ENCODE assay signal across 8 mouse cellular contexts in genomic region chr6:31564901-31565391, GRCm38 (mm10). TPM values are rescaled to one million over a fixed set of nuclear protein-coding genes. Genes with fewer than 3 reads are reported as not detected.
DNase-seq lines count a peak whose midpoint lies in the region; ATAC-seq and TF ChIP-seq lines count a peak whose summit lies in the region.

No protein-coding gene starts in this region.

- DNase-seq in kidney, adult 2 months: peak; percentile 43
- no peak for DNase-seq in kidney, postnatal 25 days
- no peak for DNase-seq in T-cell, adult 2 months (ENCODE audit: low spot score)
- DNase-seq in adrenal gland, adult (ENCODE audit: inconsistent age in 2 of 2, low spot score in 1 of 2): no peak
- no peak for DNase-seq in thymus, adult 18-20 months

- no peak overlapping the region for H3K4me3 ChIP-seq in kidney, adult 2 months (ENCODE audit: insufficient read depth, low read depth, low read length)
- peak overlapping the region; percentile 62 for H3K4me3 ChIP-seq in embryonic facial prominence, embryonic 15.5 days (replicated peaks)
- H3K4me3 ChIP-seq in intestine, postnatal 0 days (ENCODE audit: low read depth, low read length): no peak overlapping the region
- H3K4me3 ChIP-seq in midbrain, embryonic 15.5 days: peak overlapping the region; percentile 73

- ATAC-seq in embryonic facial prominence, embryonic 15.5 days (ENCODE audit: insufficient number of reproducible peaks, low FRiP score, low TSS enrichment, low read depth): no peak
- ATAC-seq in intestine, postnatal 0 days: no peak
- no peak for ATAC-seq in midbrain, embryonic 15.5 days (replicated peaks)

- H3K9ac ChIP-seq in embryonic facial prominence, embryonic 15.5 days: no peak overlapping the region
- no peak overlapping the region for H3K9ac ChIP-seq in intestine, postnatal 0 days (ENCODE audit: low read depth, low read length)
- H3K9ac ChIP-seq in midbrain, embryonic 15.5 days: peak overlapping the region; percentile 4; the same call in 1 of the 2 replicates

- no peak for TF ChIP-seq POLR2A in kidney, adult 2 months (IDR thresholded peaks at IDR 0.05; ENCODE audit: low read depth, low read length)

- H3K4me1 ChIP-seq in kidney, adult 2 months (ENCODE audit: control insufficient read depth, insufficient read depth, low read length): no peaks in the 10 kb centered on the region
- peaks cover 31% of the 10 kb centered on the region for H3K4me1 ChIP-seq in embryonic facial prominence, embryonic 15.5 days
- H3K4me1 ChIP-seq in intestine, postnatal 0 days (replicated peaks; ENCODE audit: control insufficient read depth, insufficient read depth, low read length): 0 out of 2 replicates have a peak, but pooled peaks cover 2% of the 10 kb centered on the region
- H3K4me1 ChIP-seq in midbrain, embryonic 15.5 days: peaks cover 31% of the 10 kb centered on the region

- 14% methylated on average over 17 of the region's 17 CpGs for WGBS in kidney, adult 2 months
- 3% methylated on average over 17 of the region's 17 CpGs for WGBS in embryonic facial prominence, embryonic 15.5 days
- WGBS in intestine, postnatal 0 days: 30% methylated on average over 17 of the region's 17 CpGs
- 2% methylated on average over 17 of the region's 17 CpGs for WGBS in midbrain, embryonic 15.5 days

- H3K36me3 ChIP-seq in kidney, adult 2 months (ENCODE audit: control insufficient read depth, insufficient read depth, low read length): no peaks in the 10 kb centered on the region
- H3K36me3 ChIP-seq in embryonic facial prominence, embryonic 15.5 days: no peaks in the 10 kb centered on the region
- H3K36me3 ChIP-seq in intestine, postnatal 0 days (ENCODE audit: control insufficient read depth, insufficient read depth): no peaks in the 10 kb centered on the region
- no peaks in the 10 kb centered on the region for H3K36me3 ChIP-seq in midbrain, embryonic 15.5 days (replicated peaks)

- peak overlapping the region; percentile 97 for H3K4me2 ChIP-seq in embryonic facial prominence, embryonic 15.5 days (replicated peaks)
- peak overlapping the region; percentile 85 for H3K4me2 ChIP-seq in intestine, postnatal 0 days (replicated peaks; ENCODE audit: low read depth)
- H3K4me2 ChIP-seq in midbrain, embryonic 15.5 days: peak overlapping the region; percentile 90

- H3K27ac ChIP-seq in kidney, adult 2 months (ENCODE audit: insufficient read depth, low read depth, low read length): peak overlapping the region; percentile 42
- no peak overlapping the region for H3K27ac ChIP-seq in embryonic facial prominence, embryonic 15.5 days (replicated peaks)
- no peak overlapping the region for H3K27ac ChIP-seq in intestine, postnatal 0 days (ENCODE audit: low read depth, low read length)
- no peak overlapping the region for H3K27ac ChIP-seq in midbrain, embryonic 15.5 days

- H3K9me3 ChIP-seq in embryonic facial prominence, embryonic 15.5 days (replicated peaks): no peaks in the 10 kb centered on the region
- H3K9me3 ChIP-seq in intestine, postnatal 0 days (ENCODE audit: control insufficient read depth): no peaks in the 10 kb centered on the region
- no peaks in the 10 kb centered on the region for H3K9me3 ChIP-seq in midbrain, embryonic 15.5 days

- H3K27me3 ChIP-seq in kidney, adult 2 months (replicated peaks; ENCODE audit: control insufficient read depth, insufficient read depth, low read length): peaks cover 4% of the 10 kb centered on the region; the same call in 1 of the 2 replicates
- peaks cover 68% of the 10 kb centered on the region for H3K27me3 ChIP-seq in embryonic facial prominence, embryonic 15.5 days
- H3K27me3 ChIP-seq in intestine, postnatal 0 days (replicated peaks; ENCODE audit: control insufficient read depth, insufficient read depth, low read length): no peaks in the 10 kb centered on the region; the same call in 1 of the 2 replicates
- H3K27me3 ChIP-seq in midbrain, embryonic 15.5 days (replicated peaks): no peaks in the 10 kb centered on the region

- no peak for TF ChIP-seq CTCF in kidney, adult 2 months (conservative IDR thresholded peaks at IDR 0.05; ENCODE audit: insufficient read depth, insufficient read length, low read depth, low read length)
- no peak for TF ChIP-seq CTCF in intestine, postnatal 0 days (IDR thresholded peaks at IDR 0.05; ENCODE audit: low read depth)

RNA-seq across cellular contexts. Expression of gene Podxl, which starts 1.2 kb away (rescaled TPM):
- 137 and 149 TPM in 2 replicates for polyA plus RNA-seq in kidney, adult 2 months (2012; rRNA removed)
- 8.4 and 8.5 TPM in 2 replicates for polyA plus RNA-seq in embryonic facial prominence, embryonic 15.5 days (2015; fragmentation: Nextera tagmentation; extraction: Ambion mirVana)
- 27.9 and 29.0 TPM in 2 replicates for polyA plus RNA-seq in intestine, postnatal 0 days (2015; fragmentation: Nextera tagmentation; extraction: Ambion mirVana)
- 12.0 and 12.3 TPM in 2 replicates for polyA plus RNA-seq in midbrain, embryonic 15.5 days (2015; fragmentation: Nextera tagmentation; extraction: Ambion mirVana)

Comparison
In these comparisons a context has a peak if more than half of its experiments do, and no peak if none do; other contexts are left out.
1. H3K4me3 ChIP-seq: peak in embryonic facial prominence, embryonic 15.5 days (single experiment) and midbrain, embryonic 15.5 days (single experiment); none in kidney, adult 2 months (single experiment) and intestine, postnatal 0 days (single experiment).
2. Peak in every context shown above with its lines, with median percentiles within 50 percentile points of each other: H3K4me2 ChIP-seq.